Mouse (Mus musculus) forelimb bud, embryonic 11.5 days (tissue): ENCODE results near the gene Zc3h8.

Source experiments
- DNase-seq: peaks from one replicate; pipeline ENCODE4 v3.0.0-alpha.2; 2012; ENCODE audit warnings: low read depth, low spot score

Zc3h8 gene

GRCm38 (mm10) chr2:128943538-128944528 lies at the start of gene Zc3h8:
Gene Zc3h8 (minus strand): TSS chr2:128944077.
- peak; percentile 98 for DNase-seq

- no peak for DNase-seq
Measured at GRCm38 (mm10) chr2:128984746-128985145, 40.9 kb upstream of the Zc3h8 start.

GRCm38 (mm10) chr2:128975572-128975971 lies 31.7 kb upstream of the Zc3h8 start:
- no peak for DNase-seq

- DNase-seq, result no peak
Measured at GRCm38 (mm10) chr2:128972301-128972700, 28.4 kb upstream of the Zc3h8 start.

GRCm38 (mm10) chr2:128968475-128969083 lies 24.7 kb upstream of the Zc3h8 start:
- DNase-seq, result no peak

GRCm38 (mm10) chr2:128967661-128968441 lies 24.0 kb upstream of the Zc3h8 start, which contains the start of gene Gm10762:
Gene Gm10762 (minus strand): TSS chr2:128967725.
- DNase-seq, result peak; percentile 63

- peak; percentile 98 for DNase-seq
Measured at GRCm38 (mm10) chr2:128966641-128967580, 23.0 kb upstream of the Zc3h8 start, which contains the start of gene Zc3h6. Gene Zc3h6 (plus strand): TSS chr2:128967402.

- DNase-seq, result peak; percentile 5
Measured at GRCm38 (mm10) chr2:128966236-128966635, 22.4 kb upstream of the Zc3h8 start.

GRCm38 (mm10) chr2:128965505-128966105 lies 21.7 kb upstream of the Zc3h8 start:
- peak; percentile 39 for DNase-seq

- no peak for DNase-seq
Measured at GRCm38 (mm10) chr2:128954186-128954585, 10.3 kb upstream of the Zc3h8 start.

- DNase-seq, result peak; percentile 70
Measured at GRCm38 (mm10) chr2:128947962-128948588, 4.2 kb upstream of the Zc3h8 start.

GRCm38 (mm10) chr2:128936256-128936655 lies 7.6 kb downstream of the Zc3h8 start:
- no peak for DNase-seq

GRCm38 (mm10) chr2:128930704-128931103 lies 13.2 kb downstream of the Zc3h8 start:
- DNase-seq, result no peak

- DNase-seq, result no peak
Measured at GRCm38 (mm10) chr2:128928446-128928845, 15.4 kb downstream of the Zc3h8 start.

GRCm38 (mm10) chr2:128924799-128925198 lies 19.1 kb downstream of the Zc3h8 start:
- DNase-seq, result no peak

GRCm38 (mm10) chr2:128916528-128916927 lies 27.3 kb downstream of the Zc3h8 start:
- no peak for DNase-seq

- DNase-seq, result no peak
Measured at GRCm38 (mm10) chr2:128914978-128915377, 28.9 kb downstream of the Zc3h8 start.

- no peak for DNase-seq
Measured at GRCm38 (mm10) chr2:128903661-128904060, 40.2 kb downstream of the Zc3h8 start.

- no peak for DNase-seq
Measured at GRCm38 (mm10) chr2:128902843-128903242, 41.0 kb downstream of the Zc3h8 start.
